Mouse (Mus musculus) left cerebral cortex, adult 8-10 months (tissue): ENCODE results near the gene Gps1. TPM values are rescaled to one million over a fixed set of nuclear protein-coding genes. Genes with fewer than 3 reads are reported as not detected.
"Not testable (repeated sequence)": the region's sequence is repeated elsewhere in the genome, so short reads cannot be mapped to it uniquely, and the experiment has no call there.

Source experiments
- DNase-seq, 2 experiments: peaks; one replicate each; pipeline ENCODE4 v3.0.0; 2022; ENCODE audit warnings: low spot score in 2 of 2
- total RNA-seq, 4 experiments: library from RNA; stranded (reverse); gene quantifications; 2 replicates each; pipeline ENCODE4 v1.2.4; 2022

Gps1 gene
- total RNA-seq, 4 experiments from 2014 or later: 142 to 151 (median 146) TPM

DNA sequence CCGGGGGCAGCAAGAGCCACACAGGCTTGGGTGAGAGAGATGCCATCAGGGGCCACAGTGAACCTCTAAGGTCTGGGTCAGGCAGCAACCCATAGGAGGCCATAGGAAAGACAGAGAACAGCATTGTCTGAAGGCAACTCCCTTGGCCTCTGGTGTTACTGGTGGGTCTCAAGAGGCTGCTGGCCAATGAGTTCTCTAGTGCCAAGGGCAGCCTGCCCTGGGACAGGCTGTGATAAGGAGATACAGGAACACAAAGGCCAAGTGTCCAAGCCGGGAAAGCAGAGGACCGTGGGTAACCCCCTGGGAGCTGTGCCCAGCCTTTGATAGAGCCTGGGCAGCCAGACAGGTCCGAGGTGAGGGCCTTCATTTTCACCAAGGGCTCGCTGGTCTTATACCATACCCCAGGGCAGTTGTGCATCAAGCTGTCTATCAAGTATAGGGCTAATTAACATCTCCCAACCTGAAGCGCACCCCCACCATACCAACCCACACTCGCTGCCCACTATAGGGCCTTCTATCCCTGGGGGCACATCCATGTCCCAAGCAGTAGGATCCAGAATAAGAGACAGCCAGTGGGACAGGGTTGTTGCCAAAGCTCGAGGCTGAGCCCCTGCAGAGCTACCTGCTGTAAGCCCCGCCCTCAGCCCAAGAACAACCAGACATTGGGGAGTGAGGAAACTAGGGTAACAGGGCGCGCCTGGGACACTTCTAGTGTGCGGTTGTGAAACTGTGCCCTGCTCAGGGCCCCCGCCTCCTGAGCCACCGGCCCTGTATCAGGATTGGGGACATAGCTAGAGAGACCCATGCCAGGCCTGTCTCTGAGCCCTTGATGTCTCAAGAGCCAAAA lies 37.2 kb downstream of the Gps1 start:
- no peak for DNase-seq

DNA sequence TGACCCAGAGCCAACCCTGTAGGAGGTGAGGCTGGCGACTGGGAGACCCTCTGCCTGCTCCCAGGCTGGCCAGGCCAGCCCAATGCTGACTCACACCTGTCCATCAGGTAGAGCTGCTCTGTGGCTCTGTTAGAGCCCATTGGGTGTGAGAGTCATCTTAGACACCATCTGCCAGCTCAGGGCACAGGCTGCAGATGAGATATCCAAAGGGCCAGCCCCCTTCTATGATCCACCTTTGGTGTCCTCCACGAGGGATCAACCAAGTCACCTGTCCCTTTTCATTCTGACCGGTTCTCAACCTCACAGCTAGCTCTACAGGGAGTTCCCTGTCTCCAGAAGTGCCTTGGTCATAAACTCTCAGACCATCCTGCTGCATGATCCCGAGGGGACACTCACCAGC lies 38.2 kb downstream of the Gps1 start:
- no peak for DNase-seq

DNA sequence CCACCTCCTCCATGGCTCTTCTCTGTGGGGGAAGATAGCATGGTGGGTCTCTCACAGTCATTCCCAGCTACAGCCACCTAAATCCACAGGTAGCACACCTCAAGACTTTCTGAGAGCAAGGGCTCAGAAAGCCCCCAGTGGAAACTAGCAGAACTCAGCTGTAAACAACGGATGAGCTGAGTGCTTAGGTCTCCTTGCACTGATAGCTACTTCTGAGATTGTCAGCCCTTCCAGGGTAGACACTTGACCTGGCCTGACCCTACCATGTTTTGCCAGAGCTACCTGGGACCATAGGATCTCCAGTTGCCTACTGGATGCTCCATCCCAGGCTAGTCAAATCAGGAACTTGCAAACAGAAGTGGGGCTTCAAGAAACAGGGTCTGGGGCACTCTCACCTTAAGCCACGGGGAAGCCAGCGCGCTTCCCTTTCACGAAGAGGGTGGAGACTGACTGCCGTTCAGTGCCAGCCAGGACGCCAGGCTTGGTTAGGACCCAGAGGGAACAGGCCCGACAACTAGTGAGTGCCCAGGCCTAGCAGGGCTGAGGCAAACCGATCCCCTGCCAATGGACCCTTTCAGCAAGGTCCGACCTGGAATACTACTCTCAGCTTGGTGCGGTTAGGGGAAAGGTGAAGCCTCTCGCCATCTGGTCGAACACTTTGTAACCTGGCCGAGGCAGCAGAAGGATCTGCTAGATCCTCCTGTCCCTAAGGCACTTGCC lies 38.9 kb downstream of the Gps1 start:
- no peak for DNase-seq

DNA sequence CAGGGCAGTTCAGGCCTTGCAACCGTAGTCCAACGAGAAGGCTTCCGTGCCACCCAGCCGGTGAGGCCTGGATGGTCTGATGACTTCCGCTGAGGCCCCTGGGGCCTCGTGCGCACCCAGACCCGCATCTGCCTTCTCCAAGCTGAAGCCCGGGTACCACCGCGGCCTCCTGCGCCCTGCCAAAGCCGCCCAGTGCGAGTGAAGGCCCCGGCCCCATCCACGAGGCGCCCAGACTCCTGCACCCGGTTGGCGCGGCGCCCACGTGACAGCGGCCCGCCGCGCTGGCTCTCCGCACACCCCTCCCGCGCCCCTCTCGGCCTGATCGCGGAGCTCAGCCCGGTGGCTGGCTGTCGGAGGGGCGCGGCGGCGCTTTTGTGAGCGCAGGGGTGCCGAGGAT lies 39.5 kb downstream of the Gps1 start:
- peak in 1 of 2 experiments; percentile 59 for DNase-seq

DNA sequence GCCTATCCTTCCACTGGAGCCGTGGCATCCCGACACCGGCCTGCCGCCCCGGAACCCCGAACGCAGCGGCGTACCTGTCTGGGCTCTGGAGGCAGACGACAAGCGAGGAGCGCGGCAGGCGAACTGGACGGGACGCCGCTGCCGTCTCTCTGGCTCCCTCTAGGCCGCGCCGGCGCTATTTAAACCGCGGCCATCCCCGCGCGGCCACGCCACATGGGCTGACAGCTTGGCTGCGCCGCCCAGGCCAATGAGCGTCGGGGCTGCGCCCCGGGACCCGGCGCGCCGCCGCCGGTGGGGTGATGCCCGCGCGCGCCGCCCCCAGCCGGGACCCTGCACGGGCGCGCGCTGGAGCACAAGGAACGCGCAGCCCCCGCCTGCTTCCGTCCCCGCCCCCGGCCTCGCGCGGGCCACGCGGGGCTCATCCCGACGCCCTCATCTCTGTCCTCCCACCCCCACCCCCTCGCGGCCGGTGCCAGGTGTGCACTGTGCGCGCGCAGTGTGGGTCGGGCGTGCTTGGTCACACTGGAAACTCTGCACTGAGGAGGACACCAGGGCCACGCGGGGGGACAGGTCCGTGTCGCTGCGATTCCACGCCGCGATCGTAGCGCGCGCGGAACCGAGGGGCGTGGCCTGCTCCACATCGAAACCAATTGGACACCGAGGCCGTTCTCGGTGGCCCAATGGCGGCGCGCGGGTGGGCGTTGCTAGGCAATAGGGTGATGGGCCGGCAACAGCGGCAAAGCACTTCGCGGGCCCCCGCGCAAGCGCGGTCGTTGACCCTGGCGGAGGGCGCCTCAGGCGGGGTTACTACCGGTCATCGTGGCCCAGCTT lies 40.1 kb downstream of the Gps1 start, which contains the start of gene Fasn:
Gene Fasn (minus strand): TSS at position 592 of the 831 bp plus-strand sequence.
- DNase-seq: peak; percentile 96 to 98

DNA sequence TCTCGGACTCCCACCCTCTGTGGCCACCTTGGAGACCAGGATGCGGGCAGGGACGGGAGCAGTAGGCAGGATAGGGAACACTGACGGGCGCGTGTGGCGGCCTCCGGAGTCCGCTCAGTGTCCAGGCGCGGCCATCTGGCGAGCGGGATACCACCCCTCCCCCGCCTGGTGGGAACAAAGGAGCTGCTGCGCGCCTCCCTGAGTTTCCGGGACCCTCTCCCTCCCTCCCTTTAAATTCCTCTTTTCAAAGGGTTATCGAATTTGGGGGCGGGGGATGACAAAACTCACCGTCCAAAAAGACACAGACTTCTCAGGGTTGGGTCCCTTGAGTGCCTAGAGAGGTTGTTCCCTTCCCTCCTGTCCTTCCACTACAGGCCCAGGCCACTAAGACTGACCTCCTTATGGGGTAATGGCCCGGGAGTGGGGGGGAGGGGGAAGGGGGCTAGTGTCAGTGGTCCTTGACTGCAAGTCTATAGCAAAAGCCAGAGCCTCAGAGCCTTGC lies 40.8 kb downstream of the Gps1 start:
- DNase-seq: no peak

DNA sequence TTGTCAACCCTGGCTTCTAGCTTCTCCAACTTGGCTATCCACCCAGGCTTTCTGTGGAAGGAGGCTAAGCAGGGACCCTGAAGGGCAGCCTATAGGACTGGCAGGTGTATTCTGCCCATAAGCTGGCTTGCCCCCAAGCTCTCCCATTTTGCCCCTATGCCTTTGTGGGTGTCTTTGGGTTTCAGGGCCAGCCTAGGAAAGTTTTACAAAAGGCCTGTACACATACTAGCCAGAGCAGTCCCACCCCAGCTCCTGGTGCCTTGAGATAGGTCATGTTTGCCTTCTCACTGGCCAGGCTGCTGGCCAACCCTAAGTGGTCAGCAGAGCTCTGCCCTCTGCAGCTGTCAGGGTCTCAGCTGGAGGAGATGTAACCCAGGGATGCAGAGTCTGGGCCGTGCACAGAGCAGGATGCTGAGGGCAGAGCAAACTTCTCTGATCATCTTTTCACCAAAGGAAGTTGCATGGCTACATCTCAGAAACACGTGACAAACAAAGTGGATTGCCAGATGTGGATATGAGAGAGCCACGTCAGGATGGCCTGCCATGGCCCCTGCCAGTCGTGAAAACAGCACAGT lies 41.3 kb downstream of the Gps1 start:
- DNase-seq: no peak

DNA sequence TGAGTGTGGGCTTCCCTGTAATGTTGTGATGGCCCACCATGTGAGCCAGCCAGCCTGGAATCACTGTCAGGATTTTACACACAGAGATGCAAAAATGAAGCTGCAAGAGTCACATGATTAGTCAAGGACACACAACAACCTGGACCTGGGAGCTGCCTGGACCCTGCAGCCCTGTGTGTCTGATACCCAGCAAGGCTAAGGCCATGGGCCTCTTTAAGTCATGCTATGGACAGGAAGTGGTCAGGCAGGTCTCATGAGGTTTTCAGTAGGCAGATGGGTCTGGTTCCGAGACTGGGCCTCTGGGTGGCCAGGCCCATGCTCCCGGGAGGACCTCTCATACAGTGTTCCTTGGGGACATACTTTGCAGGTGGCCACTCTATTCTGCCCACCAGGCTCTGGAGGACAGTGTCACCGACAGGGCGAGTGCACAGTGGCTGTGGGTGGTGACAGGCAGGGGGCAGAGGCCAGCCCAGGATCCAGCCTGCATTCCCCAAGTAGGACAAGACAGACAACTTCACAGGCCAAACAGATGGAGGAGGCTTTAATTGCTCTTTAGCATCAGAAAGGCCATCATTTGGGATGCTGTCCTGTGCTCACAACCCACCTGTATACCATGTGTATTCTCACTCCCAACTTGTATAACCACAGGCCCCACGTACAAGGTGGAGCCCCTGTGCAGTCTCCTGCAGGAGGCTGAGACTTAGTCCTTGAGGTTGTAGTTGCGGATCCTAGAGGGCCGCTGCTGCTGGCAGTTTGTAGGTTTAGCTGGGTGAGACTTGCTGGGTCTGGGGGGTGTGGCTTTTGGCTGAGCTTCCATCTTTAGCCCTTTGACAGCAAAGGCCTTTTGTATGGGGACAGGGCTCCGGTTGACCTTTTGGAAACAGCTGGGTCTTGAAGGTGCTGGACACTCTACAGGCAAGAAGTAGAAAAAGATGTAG lies 42.2 kb downstream of the Gps1 start:
- no peak for DNase-seq

DNA sequence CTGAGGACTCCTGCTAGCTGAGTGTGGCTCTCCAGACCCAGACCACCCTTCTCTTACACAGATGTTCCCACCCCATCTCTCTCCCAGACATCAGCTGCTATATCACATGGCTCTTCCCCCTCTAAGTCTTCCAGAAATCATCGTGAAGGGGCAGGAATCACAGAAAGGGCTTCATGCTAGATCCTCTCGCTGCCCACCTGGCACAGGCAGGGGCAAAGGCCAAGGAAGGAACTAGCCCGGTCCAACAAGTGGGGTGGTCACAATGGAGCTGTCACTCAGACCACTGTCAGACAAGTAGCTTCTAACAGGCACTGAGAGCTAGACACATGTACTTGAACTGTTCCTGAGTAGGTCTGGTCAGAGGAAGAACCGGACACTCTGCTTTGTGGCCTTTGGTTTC lies 44.3 kb downstream of the Gps1 start:
- DNase-seq: no peak

DNA sequence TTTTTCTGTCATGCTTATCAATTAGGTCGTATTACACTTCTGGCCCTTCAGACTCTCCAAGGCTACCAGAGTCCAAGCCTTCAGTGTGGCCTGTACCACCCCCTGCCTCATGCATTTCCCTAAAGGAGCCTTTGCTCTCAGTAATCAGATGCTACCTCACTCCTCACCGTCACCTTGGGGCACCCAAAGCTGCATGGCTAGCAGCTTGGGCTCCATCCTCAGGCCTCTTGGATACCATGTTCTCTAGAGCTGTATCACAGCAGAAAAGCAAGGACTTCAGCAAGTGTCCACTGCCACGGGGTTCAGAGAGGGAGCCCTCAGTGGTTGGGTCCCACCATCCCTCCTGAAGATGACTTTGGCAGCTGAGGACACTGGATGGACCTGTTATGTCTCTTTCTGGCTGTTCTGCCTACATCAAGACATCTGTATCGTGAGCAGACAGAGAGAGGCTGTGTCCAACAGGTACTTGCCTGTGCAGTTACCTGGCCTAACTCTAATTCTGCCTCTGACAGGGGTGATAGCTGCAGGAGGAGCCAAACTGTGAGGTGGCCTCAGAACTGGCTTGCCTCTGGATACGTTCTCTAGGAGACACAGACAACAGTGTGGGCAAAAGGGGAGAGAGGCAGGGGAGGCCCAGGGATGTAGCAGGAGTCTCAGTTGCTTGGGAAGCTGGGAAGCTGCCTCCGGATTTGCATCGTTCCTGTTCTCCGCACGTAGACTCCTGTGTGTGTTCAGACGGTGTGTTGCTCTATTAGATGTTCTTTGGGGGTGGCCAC lies 45.9 kb downstream of the Gps1 start:
- DNase-seq: no peak

DNA sequence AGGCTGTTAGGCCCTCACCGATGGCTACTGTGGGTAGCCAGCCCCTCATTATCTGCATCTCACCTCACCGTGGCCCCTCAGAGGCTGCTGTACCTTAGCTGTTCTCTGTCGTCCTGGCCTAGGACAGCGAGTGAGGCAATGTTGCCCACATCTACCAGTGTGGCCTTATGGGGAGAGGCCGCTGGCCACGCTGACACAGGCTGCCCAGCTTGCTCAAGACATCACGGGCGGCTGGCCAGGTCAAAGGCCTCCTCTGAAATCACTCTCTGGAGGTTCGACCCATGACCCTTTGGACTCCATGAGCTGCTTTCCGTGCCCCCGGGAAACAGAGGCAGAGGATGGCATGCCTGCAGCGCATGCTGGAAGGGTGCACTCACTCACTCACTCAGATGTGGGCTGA lies 46.6 kb downstream of the Gps1 start:
- no peak for DNase-seq

DNA sequence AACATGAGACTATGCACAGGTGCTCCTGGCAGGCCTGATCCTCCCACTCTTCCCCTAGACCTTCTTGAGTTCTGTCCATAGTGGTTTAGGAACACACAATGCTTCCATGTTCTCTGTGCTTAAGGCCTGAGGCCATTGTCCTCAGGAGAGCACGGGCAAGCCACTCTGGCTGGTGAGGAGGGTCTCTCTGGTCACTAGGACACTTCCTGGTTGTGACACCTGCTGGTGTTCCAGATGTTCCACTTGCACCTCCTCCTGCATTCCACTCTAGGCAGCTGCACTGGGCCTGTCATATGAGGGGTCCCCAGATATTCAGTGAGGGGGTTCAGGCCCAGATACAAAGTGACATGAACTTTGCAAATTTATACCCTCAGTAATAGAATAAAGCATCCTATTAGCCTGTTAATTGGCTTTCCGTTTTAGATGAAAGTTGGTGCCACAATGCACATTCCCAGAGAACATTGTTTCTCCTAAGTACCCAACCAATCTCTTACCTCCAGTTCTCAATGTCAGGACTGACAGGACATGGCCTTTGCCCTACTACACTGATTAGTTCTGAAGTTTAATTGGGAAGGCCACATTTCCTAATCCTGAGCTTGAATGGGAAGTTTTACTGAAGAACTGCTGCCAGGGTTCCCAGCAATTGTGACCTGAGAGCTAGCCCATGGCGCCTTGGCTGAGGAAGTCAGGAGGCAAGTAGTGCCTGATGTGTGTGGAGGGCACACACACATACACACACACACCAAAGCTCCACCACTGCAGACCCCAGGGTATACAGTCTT lies 47.8 kb downstream of the Gps1 start:
- DNase-seq: no peak

DNA sequence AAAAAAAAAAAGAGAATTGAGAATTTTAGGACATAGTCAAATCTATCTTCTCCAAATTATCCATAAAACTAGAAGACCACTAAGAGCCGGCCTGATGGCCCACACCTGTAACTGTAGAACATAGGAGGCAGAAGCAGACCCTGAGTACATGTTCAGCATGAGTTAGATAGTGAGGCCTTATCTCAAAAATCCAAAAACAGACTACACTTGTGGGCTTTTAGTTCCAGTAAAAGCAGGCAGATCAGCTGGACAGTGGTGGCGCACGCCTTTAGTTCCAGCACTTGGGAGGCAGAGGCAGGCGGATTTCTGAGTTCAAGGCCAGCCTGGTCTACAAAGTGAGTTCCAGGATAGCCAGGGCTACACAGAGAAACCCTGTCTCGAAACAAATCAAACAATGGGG lies 48.9 kb downstream of the Gps1 start:
- not testable (repeated sequence) for DNase-seq

DNA sequence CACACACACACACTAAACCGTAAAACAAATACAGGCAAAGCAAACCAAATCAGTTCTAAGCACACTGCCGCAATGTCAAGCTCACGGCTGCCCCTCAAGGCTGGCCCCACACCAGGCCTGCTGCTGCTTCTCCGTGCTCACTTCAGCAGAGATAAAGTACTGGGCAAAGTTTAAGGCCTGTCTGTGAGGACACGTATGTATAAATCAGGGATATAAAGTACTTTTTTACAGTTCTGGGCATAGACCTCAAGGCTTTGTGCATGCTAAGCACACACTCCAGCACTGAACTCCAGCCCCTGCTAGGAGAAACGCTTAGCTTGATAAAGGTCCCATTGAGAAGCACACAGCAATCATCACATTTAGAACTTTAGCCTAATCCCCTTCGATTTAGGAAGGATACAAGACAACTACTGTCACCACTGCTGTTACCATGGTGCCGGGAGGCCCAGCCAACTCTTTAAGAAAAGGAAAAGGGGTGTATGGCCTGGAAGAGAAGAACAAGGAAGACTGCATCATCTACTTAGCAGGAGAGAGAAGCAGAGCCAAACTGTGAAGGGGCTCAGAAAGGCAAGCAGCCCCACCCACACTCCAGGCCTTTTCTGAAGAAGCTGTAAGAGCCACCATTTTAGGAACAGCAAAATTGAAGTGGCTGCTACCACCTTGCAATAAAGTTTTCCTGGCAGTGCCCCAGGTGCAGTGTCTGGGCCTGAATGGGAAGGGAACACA lies 49.6 kb downstream of the Gps1 start:
- DNase-seq: no peak
